Mouse (Mus musculus) left cerebral cortex, postnatal 36 days (tissue): ENCODE measurements at regions not wholly inside any gene's neighbourhood (a gene's known extent, or its start where the extent isn't known, plus 50 kb on each side); places are given as distances from the start of the nearest gene placed in this dataset.
"Not testable (repeated sequence)": the region's sequence is repeated elsewhere in the genome, so short reads cannot be mapped to it uniquely, and the experiment has no call there.

Source experiments
- DNase-seq, 2 experiments: peaks; one replicate each; pipeline ENCODE4 v3.0.0; 2021 to 2022; ENCODE audit warnings: low spot score in 2 of 2, mixed read lengths in 1 of 2
- intact Hi-C: fragments of 180-260 bp; cut with DNase I; formaldehyde crosslinking; loops from one replicate; pipeline ENCODE4 v1.15.1; 2025

GRCm38 (mm10) chr3:41504867-41505266 lies 50.7 kb upstream of the Jade1 start:
- intact Hi-C loops = no loop called here
- no peak for DNase-seq

- no peak for DNase-seq
- intact Hi-C loops = no loop called here
These were observed 53.4 kb upstream of the Jade1 start for GRCm38 (mm10) chr3:41502161-41502560.

- intact Hi-C loops, DNase-seq: not testable (repeated sequence)
These were observed 53.9 kb upstream of the Jade1 start for GRCm38 (mm10) chr3:41501639-41502038.

- intact Hi-C loops = no loop called here
- no peak for DNase-seq
These were observed 54.4 kb upstream of the Jade1 start for GRCm38 (mm10) chr3:41501124-41501523.

- intact Hi-C loops = no loop called here
- no peak for DNase-seq
These were observed 55.9 kb upstream of the Jade1 start for GRCm38 (mm10) chr3:41499680-41500079.

GRCm38 (mm10) chr3:41498791-41499190 lies 56.7 kb upstream of the Jade1 start:
- intact Hi-C loops = no loop called here
- DNase-seq = no peak

GRCm38 (mm10) chr3:41497771-41498170 lies 57.8 kb upstream of the Jade1 start:
- intact Hi-C loops = no loop called here
- DNase-seq = no peak

GRCm38 (mm10) chr3:41496931-41497710 lies 58.4 kb upstream of the Jade1 start:
- no peak for DNase-seq
- intact Hi-C loops = no loop called here

GRCm38 (mm10) chr3:41495893-41496292 lies 59.6 kb upstream of the Jade1 start:
- no peak for DNase-seq
- intact Hi-C loops = no loop called here

GRCm38 (mm10) chr3:41495097-41495496 lies 60.4 kb upstream of the Jade1 start:
- DNase-seq = no peak
- intact Hi-C loops = no loop called here

- intact Hi-C loops = no loop called here
- no peak for DNase-seq
These were observed 62.1 kb upstream of the Jade1 start for GRCm38 (mm10) chr3:41493472-41493871.

- no peak for DNase-seq
- intact Hi-C loops = no loop called here
These were observed 62.7 kb upstream of the Jade1 start for GRCm38 (mm10) chr3:41492727-41493392.

- no peak for DNase-seq
- intact Hi-C loops = no loop called here
These were observed 63.4 kb upstream of the Jade1 start for GRCm38 (mm10) chr3:41492031-41492726.

GRCm38 (mm10) chr3:41491185-41491584 lies 64.3 kb upstream of the Jade1 start:
- intact Hi-C loops = no loop called here

GRCm38 (mm10) chr3:41489998-41490397 lies 65.5 kb upstream of the Jade1 start:
- DNase-seq = no peak
- intact Hi-C loops = no loop called here

More at GRCm38 (mm10) chr3:41491185-41491584, 64.3 kb upstream of the Jade1 start:
- DNase-seq = no peak

GRCm38 (mm10) chr3:41489571-41489970 lies 66.0 kb upstream of the Jade1 start:
- no peak for DNase-seq
- intact Hi-C loops = no loop called here

- DNase-seq = no peak
- intact Hi-C loops = no loop called here
These were observed 67.2 kb upstream of the Jade1 start for GRCm38 (mm10) chr3:41488229-41488774.

- intact Hi-C loops = no loop called here
- DNase-seq = no peak
These were observed 70.6 kb upstream of the Jade1 start for GRCm38 (mm10) chr3:41484920-41485319.

- intact Hi-C loops = no loop called here
- DNase-seq = no peak
These were observed 71.9 kb upstream of the Jade1 start for GRCm38 (mm10) chr3:41483582-41483981.

- no peak for DNase-seq
- intact Hi-C loops = no loop called here
These were observed 72.5 kb upstream of the Jade1 start for GRCm38 (mm10) chr3:41482881-41483494.
